Mouse (Mus musculus) mature B cell (primary cell): Measurements from ENCODE around the gene Olig2.

Source experiments
- in situ Hi-C: fragments of 300-500 bp; cut with MboI; formaldehyde crosslinking; loops from 2 replicates; pipeline ENCODE4 v1.14.3; 2019

The Olig2 gene

GRCm38 (mm10) chr16:91270982-91271549 lies 45.8 kb downstream of the Olig2 start:
- in situ Hi-C loops, result no loop called here

- in situ Hi-C loops, result no loop called here
Measured at GRCm38 (mm10) chr16:91271634-91272033, 46.4 kb downstream of the Olig2 start.
